Mouse (Mus musculus) neural tube, embryonic 14.5 days (tissue): Measurements from ENCODE around the gene 1110032A03Rik. TPM values are rescaled to one million over a fixed set of nuclear protein-coding genes. Genes with fewer than 3 reads are reported as not detected.

Source experiments
- ATAC-seq: fragments of 200-750 bp; cut with Nextera tagmentation; 2 replicates; pipeline ENCODE4 v1.8.0; 2017; ENCODE audit warnings: low read depth, mild to moderate bottlenecking, moderate TSS enrichment, moderate library complexity
- H3K27ac ChIP-seq: fragments of 300-500 bp; sonication (generic); 2 replicates; pipeline ENCODE4 v1.5.1; 2014; ENCODE audit warnings: low read depth, mild to moderate bottlenecking, control low read depth, low read length, moderate library complexity, mixed read lengths
- H3K27me3 ChIP-seq: fragments of 300-500 bp; sonication (generic); 2 replicates; pipeline ENCODE4 v1.6.1; 2014; ENCODE audit warnings: low read length; ENCODE audit not compliant: control insufficient read depth, insufficient read depth
- H3K36me3 ChIP-seq: fragments of 300-500 bp; sonication (generic); 2 replicates; pipeline ENCODE4 v1.6.1; 2014; ENCODE audit warnings: low read length, mixed read lengths; ENCODE audit not compliant: control insufficient read depth, insufficient read depth
- H3K4me1 ChIP-seq: fragments of 300-500 bp; sonication (generic); 2 replicates; pipeline ENCODE4 v1.6.1; 2014; ENCODE audit warnings: low read length; ENCODE audit not compliant: control insufficient read depth, insufficient read depth
- H3K4me2 ChIP-seq: fragments of 300-500 bp; sonication (generic); 2 replicates; pipeline ENCODE4 v1.6.1; 2014; ENCODE audit warnings: mild to moderate bottlenecking, low read depth, low read length, control low read depth
- H3K4me3 ChIP-seq: fragments of 300-500 bp; sonication (generic); 2 replicates; pipeline ENCODE4 v1.5.1; 2014; ENCODE audit warnings: low read depth, low read length, control low read depth, mixed read lengths
- H3K9ac ChIP-seq: fragments of 300-500 bp; sonication (generic); replicated peaks from 2 replicates; pipeline ENCODE4 v1.6.1; 2014; ENCODE audit warnings: low read depth, mild to moderate bottlenecking, control low read depth, low read length, mixed read lengths
- H3K9me3 ChIP-seq: fragments of 300-500 bp; sonication (generic); 2 replicates; pipeline ENCODE4 v1.6.1; 2016; ENCODE audit warnings: low read length; ENCODE audit not compliant: control insufficient read depth
- WGBS: fragments of 180-500 bp; shearing (Covaris S2); extraction: QIAGEN DNeasy Blood & Tissue Kit; methylation state at CpG from one replicate; pipeline ENCODE4 v1.1.7; 2014; 5-methylcytosine and 5-hydroxymethylcytosine counted together
- polyA plus RNA-seq: library from polyadenylated mRNA; unstranded; fragments of >200 nt; fragmentation: Nextera tagmentation; extraction: Ambion mirVana; gene quantifications from 2 replicates; pipeline ENCODE4 v1.2.1, GENCODE M21; 2014

Gene 1110032A03Rik
- polyA plus RNA-seq, 1 experiment from 2014 or later: 66.7 TPM

- Histone ChIP-seq H3K27ac (no peak overlapping the region), H3K9ac (no peak overlapping the region), H3K27me3 (no peaks in the 10 kb centered on the region), H3K4me2 (no peak overlapping the region), H3K9me3 (no peaks in the 10 kb centered on the region), H3K4me3 (no peak overlapping the region), H3K4me1 (no peaks in the 10 kb centered on the region), H3K36me3 (peaks cover 24% of the 10 kb centered on the region)
- ATAC-seq: no peak
- whole genome bisulfite sequencing: 94% methylated on average over 3 of the region's 3 CpGs
Observed at GRCm38 (mm10) chr9:50795266-50795665, 19.9 kb upstream of the 1110032A03Rik start.

GRCm38 (mm10) chr9:50782155-50782554, 6.8 kb upstream of the 1110032A03Rik start:
- H3K27me3 ChIP-seq: no peaks in the 10 kb centered on the region
- no peaks in the 10 kb centered on the region for H3K9me3 ChIP-seq
- H3K4me3 ChIP-seq: no peak overlapping the region
- peaks cover 47% of the 10 kb centered on the region for H3K36me3 ChIP-seq
- WGBS: 72% methylated on average over 2 of the region's 2 CpGs
- H3K4me1 ChIP-seq: no peaks in the 10 kb centered on the region
- H3K4me2 ChIP-seq: no peak overlapping the region
- no peak for ATAC-seq
- H3K9ac ChIP-seq: no peak overlapping the region
- H3K27ac ChIP-seq: no peak overlapping the region

- H3K9ac ChIP-seq: peak overlapping the region; percentile 62
- no peak overlapping the region; the same call in 1 of the 2 replicates for H3K27ac ChIP-seq
- ATAC-seq: no peak
- no peaks in the 10 kb centered on the region for H3K27me3 ChIP-seq
- WGBS: 50% methylated on average over 11 of the region's 11 CpGs
- H3K36me3 ChIP-seq: peaks cover 9% of the 10 kb centered on the region; the same call in 1 of the 2 replicates
- H3K4me2 ChIP-seq: peak overlapping the region; percentile 70
- peak overlapping the region; percentile 48 for H3K4me3 ChIP-seq
- H3K9me3 ChIP-seq: no peaks in the 10 kb centered on the region
- peaks cover 11% of the 10 kb centered on the region; the same call in 1 of the 2 replicates for H3K4me1 ChIP-seq
Observed at GRCm38 (mm10) chr9:50776162-50776760, 941 bp upstream of the 1110032A03Rik start.

- 0% methylated on average over 30 of the region's 30 CpGs for WGBS
- H3K9me3 ChIP-seq: no peaks in the 10 kb centered on the region
- peaks cover 3% of the 10 kb centered on the region; the same call in 1 of the 2 replicates for H3K36me3 ChIP-seq
- H3K4me1 ChIP-seq: peaks cover 11% of the 10 kb centered on the region; the same call in 1 of the 2 replicates
- peak overlapping the region; percentile 66 for H3K27ac ChIP-seq
- peak overlapping the region; percentile 62 for H3K9ac ChIP-seq
- peak overlapping the region; percentile 48 for H3K4me3 ChIP-seq
- H3K4me2 ChIP-seq: peak overlapping the region; percentile 70
- no peaks in the 10 kb centered on the region for H3K27me3 ChIP-seq
- peak; percentile 79 for ATAC-seq
Observed at GRCm38 (mm10) chr9:50775662-50776126, 374 bp upstream of the 1110032A03Rik start.

GRCm38 (mm10) chr9:50774026-50774462, 1.3 kb downstream of the 1110032A03Rik start:
- WGBS: 80% methylated on average over 4 of the region's 4 CpGs
- Histone ChIP-seq H3K9ac (peak overlapping the region; percentile 62; the same call in 1 of the 2 replicates), H3K4me2 (peak overlapping the region; percentile 70), H3K27me3 (no peaks in the 10 kb centered on the region), H3K4me3 (peak overlapping the region; percentile 48), H3K36me3 (no peaks in the 10 kb centered on the region), H3K9me3 (no peaks in the 10 kb centered on the region), H3K4me1 (peaks cover 12% of the 10 kb centered on the region; the same call in 1 of the 2 replicates), H3K27ac (peak overlapping the region; percentile 66; the same call in 1 of the 2 replicates)
- no peak for ATAC-seq

GRCm38 (mm10) chr9:50770011-50770410, 5.3 kb downstream of the 1110032A03Rik start:
- Histone ChIP-seq H3K4me3 (no peak overlapping the region), H3K36me3 (no peaks in the 10 kb centered on the region), H3K4me2 (no peak overlapping the region), H3K27ac (no peak overlapping the region), H3K4me1 (peaks cover 16% of the 10 kb centered on the region; the same call in 1 of the 2 replicates), H3K9me3 (no peaks in the 10 kb centered on the region), H3K27me3 (no peaks in the 10 kb centered on the region), H3K9ac (no peak overlapping the region)
- WGBS: 81% methylated on average over 2 of the region's 2 CpGs
- ATAC-seq: no peak

- H3K9ac ChIP-seq: peak within 1 kb of the TSS; percentile 68
- no peaks in the 10 kb centered on the region for H3K27me3 ChIP-seq
- no peaks in the 10 kb centered on the region for H3K36me3 ChIP-seq
- H3K9me3 ChIP-seq: no peaks in the 10 kb centered on the region
- H3K27ac ChIP-seq: peak within 1 kb of the TSS; percentile 91
- peak; percentile 96 for ATAC-seq
- peak within 1 kb of the TSS; percentile 53 for H3K4me3 ChIP-seq
- H3K4me2 ChIP-seq: peak within 1 kb of the TSS; percentile 69
- peaks cover 9% of the 10 kb centered on the region; the same call in 1 of the 2 replicates for H3K4me1 ChIP-seq
- WGBS: 5% methylated on average over 58 of the region's 59 CpGs
Observed at GRCm38 (mm10) chr9:50768107-50769002, 7.0 kb downstream of the 1110032A03Rik start, which contains the start of gene Fdxacb1. Gene Fdxacb1, plus strand, starts transcription at chr9:50768236.

- Histone ChIP-seq H3K4me1 (peaks cover 9% of the 10 kb centered on the region; the same call in 1 of the 2 replicates), H3K36me3 (no peaks in the 10 kb centered on the region), H3K27ac (peak overlapping the region; percentile 91), H3K4me2 (peak overlapping the region; percentile 69), H3K9ac (peak overlapping the region; percentile 68), H3K27me3 (no peaks in the 10 kb centered on the region), H3K4me3 (peak overlapping the region; percentile 53), H3K9me3 (no peaks in the 10 kb centered on the region)
- peak; percentile 74; the same call in 1 of the 2 replicates for ATAC-seq
- 5% methylated on average over 17 of the region's 17 CpGs for WGBS
Observed at GRCm38 (mm10) chr9:50767531-50768106, 7.7 kb downstream of the 1110032A03Rik start.
